Mouse (Mus musculus) kidney, adult 2 months (tissue): ENCODE data around the gene Trim62. TPM values are rescaled to one million over a fixed set of nuclear protein-coding genes. Genes with fewer than 3 reads are reported as not detected.

Experiments used
- DNase-seq: peaks from one replicate; pipeline ENCODE4 v3.0.0; 2021
- H3K27ac ChIP-seq: fragments of 200-500 bp; 2 replicates; pipeline ENCODE4 v1.5.1; 2012; ENCODE audit warnings: low read depth, low read length, control low read depth, inconsistent platforms; ENCODE audit not compliant: insufficient read depth
- H3K27me3 ChIP-seq: fragments of 200-500 bp; replicated peaks from 2 replicates; pipeline ENCODE4 v1.6.1; 2012; ENCODE audit warnings: mild to moderate bottlenecking, moderate library complexity, low read length, inconsistent platforms; ENCODE audit not compliant: control insufficient read depth, insufficient read depth
- H3K36me3 ChIP-seq: fragments of 200-500 bp; 2 replicates; pipeline ENCODE4 v1.6.1; 2012; ENCODE audit warnings: mild to moderate bottlenecking, moderate library complexity, low read length, inconsistent platforms; ENCODE audit not compliant: control insufficient read depth, insufficient read depth
- H3K4me1 ChIP-seq: fragments of 200-500 bp; 2 replicates; pipeline ENCODE4 v1.6.1; 2011; ENCODE audit warnings: low read length; ENCODE audit not compliant: control insufficient read depth, insufficient read depth
- H3K4me3 ChIP-seq: fragments of 200-500 bp; 2 replicates; pipeline ENCODE4 v1.5.1; 2011; ENCODE audit warnings: mild to moderate bottlenecking, low read depth, low read length, control low read depth; ENCODE audit not compliant: insufficient read depth
- CTCF ChIP-seq: fragments of 200-500 bp; conservative IDR thresholded peaks from 2 replicates; pipeline ENCODE4 v1.5.1; 2011; ENCODE audit warnings: low read depth, mild to moderate bottlenecking, control low read depth, low read length, moderate library complexity, mixed read lengths; ENCODE audit not compliant: insufficient read depth, insufficient read length
- POLR2A ChIP-seq: fragments of 200-500 bp; IDR thresholded peaks from one replicate; pipeline ENCODE4 v1.6.1; 2011; ENCODE audit warnings: low read depth, low read length, control low read depth
- WGBS: fragments of 180-500 bp; shearing (Covaris S2); methylation state at CpG from one replicate; pipeline ENCODE4 v1.1.7; 2018; 5-methylcytosine and 5-hydroxymethylcytosine counted together
- polyA plus RNA-seq: library from polyadenylated mRNA; depleted of rRNA; stranded (reverse); fragments of >200 nt; gene quantifications from 2 replicates; pipeline ENCODE4 v1.2.3, GENCODE M21; 2012

Trim62 gene
- polyA plus RNA-seq, 1 experiment, result 3.3 TPM

DNA sequence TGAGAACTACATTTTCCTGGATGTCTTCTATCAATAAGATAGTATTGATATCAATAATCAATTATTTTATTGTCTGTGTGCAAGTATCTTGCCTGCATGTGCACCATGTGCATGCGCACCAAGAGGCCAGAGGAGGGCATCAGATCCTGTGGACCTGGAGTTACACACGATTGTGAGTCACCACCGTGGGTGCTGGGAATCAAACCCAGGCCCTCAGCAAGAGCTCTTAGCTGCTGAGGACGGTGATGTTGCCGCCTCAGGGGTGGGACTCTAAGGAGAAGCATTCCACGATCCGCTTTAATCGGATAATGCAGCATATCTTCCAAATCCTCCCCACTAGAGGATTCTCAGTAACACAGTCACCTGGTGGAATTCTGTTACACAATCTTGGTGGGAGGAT, 2.2 kb downstream of the Trim62 start:
- Histone ChIP-seq H3K27me3 (no peaks in the 10 kb centered on the region), H3K27ac (no peak overlapping the region), H3K4me1 (no peaks in the 10 kb centered on the region; the same call in 1 of the 2 replicates), H3K36me3 (no peaks in the 10 kb centered on the region), H3K4me3 (no peak overlapping the region)
- no peak for DNase-seq
- 98% methylated on average over 8 of the region's 8 CpGs for WGBS
- no peak for TF ChIP-seq CTCF
- TF ChIP-seq POLR2A, result no peak

DNA sequence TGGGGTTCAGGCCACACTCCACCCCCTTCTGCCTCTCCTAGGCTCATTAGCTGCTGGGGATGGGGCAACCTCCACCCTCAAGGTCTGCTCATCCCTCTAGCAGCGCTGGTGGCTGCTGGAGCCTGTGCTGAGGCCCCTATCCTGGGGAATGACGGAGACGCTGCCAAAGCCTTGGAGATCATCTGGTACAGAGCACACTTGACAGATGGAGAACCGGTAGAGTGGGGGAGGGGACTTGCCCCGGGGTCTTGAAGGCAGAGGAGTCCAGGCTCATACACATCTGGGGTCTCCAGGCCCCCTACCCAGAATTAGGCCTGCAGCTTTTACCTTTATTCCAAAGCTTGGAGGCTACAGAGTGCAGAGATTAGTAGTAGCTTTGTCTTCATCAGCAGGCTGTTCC, 3.2 kb downstream of the Trim62 start:
- no peak for DNase-seq
- no peak for TF ChIP-seq CTCF
- no peak for TF ChIP-seq POLR2A
- H3K27me3 ChIP-seq, result no peaks in the 10 kb centered on the region
- no peak overlapping the region for H3K4me3 ChIP-seq
- 70% methylated on average over 5 of the region's 5 CpGs for WGBS
- H3K27ac ChIP-seq, result no peak overlapping the region
- no peaks in the 10 kb centered on the region for H3K36me3 ChIP-seq
- no peaks in the 10 kb centered on the region; the same call in 1 of the 2 replicates for H3K4me1 ChIP-seq

DNA sequence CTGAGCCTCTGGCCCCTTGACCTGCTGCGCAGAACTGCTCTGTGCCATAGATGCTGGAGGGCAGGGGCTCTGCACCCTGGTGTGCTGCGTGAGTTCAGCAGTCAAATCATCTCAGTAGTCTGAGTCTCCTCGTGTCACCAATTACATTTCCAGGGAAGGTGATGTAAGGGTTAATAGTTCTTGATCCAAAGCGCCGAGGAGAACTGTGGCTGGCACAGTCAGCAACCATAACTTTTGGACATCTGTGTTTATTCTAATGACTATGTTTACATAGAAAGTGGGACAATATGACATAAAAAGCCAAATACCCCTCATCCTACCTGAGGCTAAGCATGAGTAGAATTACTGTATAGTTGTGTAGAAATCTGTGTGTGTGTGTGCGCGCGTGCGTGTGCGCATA, 3.6 kb downstream of the Trim62 start:
- no peak for TF ChIP-seq POLR2A
- no peak for TF ChIP-seq CTCF
- Histone ChIP-seq H3K4me1 (no peaks in the 10 kb centered on the region; the same call in 1 of the 2 replicates), H3K4me3 (no peak overlapping the region), H3K27me3 (no peaks in the 10 kb centered on the region), H3K36me3 (no peaks in the 10 kb centered on the region), H3K27ac (no peak overlapping the region)
- DNase-seq, result no peak
- 77% methylated on average over 10 of the region's 10 CpGs for WGBS

DNA sequence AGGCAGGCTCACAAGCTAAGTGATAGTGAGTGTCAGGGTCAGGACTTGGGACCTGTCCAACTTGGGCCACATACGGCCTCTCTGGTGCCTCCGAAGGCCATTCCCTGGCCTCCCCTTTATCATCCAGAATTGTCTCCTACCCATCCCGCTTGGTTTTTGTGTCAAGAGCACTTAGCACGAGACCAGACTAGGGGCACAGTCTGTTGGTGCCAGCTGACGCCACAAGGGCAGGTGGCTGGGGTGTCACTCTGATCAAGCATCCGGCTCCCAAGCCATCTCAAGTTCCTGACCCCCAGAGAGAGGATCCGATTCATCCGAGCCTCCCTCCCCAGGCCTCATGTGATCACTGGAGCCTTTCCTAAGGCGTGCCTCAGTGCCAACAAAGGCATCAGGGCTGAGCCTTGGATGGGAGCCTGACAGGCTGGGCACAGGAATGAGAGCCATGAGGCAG, 4.3 kb downstream of the Trim62 start:
- Histone ChIP-seq H3K27me3 (no peaks in the 10 kb centered on the region), H3K4me3 (no peak overlapping the region), H3K27ac (no peak overlapping the region), H3K4me1 (no peaks in the 10 kb centered on the region; the same call in 1 of the 2 replicates), H3K36me3 (no peaks in the 10 kb centered on the region)
- DNase-seq, result peak; percentile 18
- TF ChIP-seq CTCF (no peak), POLR2A (no peak)
- WGBS, result 65% methylated on average over 9 of the region's 9 CpGs

GRCm38 (mm10) chr4:128888436-128888990, 5.1 kb downstream of the Trim62 start:
- no peaks in the 10 kb centered on the region for H3K36me3 ChIP-seq
- H3K4me1 ChIP-seq, result no peaks in the 10 kb centered on the region

GRCm38 (mm10) chr4:128889752-128890630, 6.6 kb downstream of the Trim62 start:
- no peaks in the 10 kb centered on the region for H3K27me3 ChIP-seq
- no peak overlapping the region for H3K4me3 ChIP-seq
- no peak overlapping the region for H3K27ac ChIP-seq
- no peaks in the 10 kb centered on the region for H3K4me1 ChIP-seq
- DNase-seq, result peak; percentile 23
- H3K36me3 ChIP-seq, result no peaks in the 10 kb centered on the region
- WGBS, result 86% methylated on average over 12 of the region's 12 CpGs
- TF ChIP-seq CTCF (no peak), POLR2A (no peak)

More at GRCm38 (mm10) chr4:128888436-128888990, 5.1 kb downstream of the Trim62 start:
- 80% methylated on average over 6 of the region's 6 CpGs for WGBS
- H3K27me3 ChIP-seq, result no peaks in the 10 kb centered on the region
- no peak for DNase-seq
- H3K4me3 ChIP-seq, result no peak overlapping the region
- no peak overlapping the region for H3K27ac ChIP-seq
- TF ChIP-seq POLR2A, result no peak
- no peak for TF ChIP-seq CTCF

DNA sequence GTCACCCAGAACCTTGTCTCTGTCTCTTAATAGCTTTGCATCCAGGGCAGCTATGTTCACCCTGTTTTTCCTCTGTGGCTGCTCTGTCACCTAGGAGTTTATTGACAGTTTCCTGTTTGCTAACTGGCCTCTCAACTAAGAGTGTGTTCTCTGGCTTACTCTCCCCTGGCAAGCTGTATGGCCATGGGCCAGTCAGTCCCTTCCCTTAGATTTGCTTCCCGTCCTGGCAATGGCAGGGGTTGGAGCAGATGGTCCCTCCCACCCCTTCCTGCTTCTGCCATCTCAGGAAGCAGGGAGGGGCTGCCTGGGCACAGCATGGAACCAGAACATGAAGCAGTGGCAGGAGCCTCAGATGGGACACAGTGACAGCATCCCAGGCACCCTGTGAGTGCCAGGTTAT, 7.8 kb downstream of the Trim62 start:
- WGBS, result 23% methylated on average over 1 of the region's 1 CpGs
- TF ChIP-seq CTCF (no peak), POLR2A (no peak)
- Histone ChIP-seq H3K4me1 (no peaks in the 10 kb centered on the region), H3K27ac (peak overlapping the region; percentile 57), H3K4me3 (no peak overlapping the region), H3K27me3 (no peaks in the 10 kb centered on the region), H3K36me3 (no peaks in the 10 kb centered on the region)
- DNase-seq, result peak; percentile 89
